Mouse (Mus musculus) liver, embryonic 12.5 days (tissue): ENCODE data around the gene Hlcs. TPM values are rescaled to one million over a fixed set of nuclear protein-coding genes. Genes with fewer than 3 reads are reported as not detected.

ENCODE experiments used
- ATAC-seq: fragments of 200-750 bp; cut with Nextera tagmentation; 2 replicates; pipeline ENCODE4 v1.8.0; 2017; ENCODE audit warnings: moderate number of reproducible peaks, mild to moderate bottlenecking, moderate library complexity
- H3K27ac ChIP-seq: fragments of 300-500 bp; sonication (generic); 2 replicates; pipeline ENCODE4 v1.5.1; 2016; ENCODE audit warnings: mild to moderate bottlenecking
- H3K27me3 ChIP-seq: fragments of 300-500 bp; sonication (generic); replicated peaks from 2 replicates; pipeline ENCODE4 v1.6.1; 2016; ENCODE audit warnings: mild to moderate bottlenecking, moderate library complexity
- H3K36me3 ChIP-seq: fragments of 300-500 bp; sonication (generic); 2 replicates; pipeline ENCODE4 v1.6.1; 2016; ENCODE audit warnings: mild to moderate bottlenecking, moderate library complexity
- H3K4me1 ChIP-seq: fragments of 300-500 bp; sonication (generic); 2 replicates; pipeline ENCODE4 v1.6.1; 2016
- H3K4me2 ChIP-seq: fragments of 300-500 bp; sonication (generic); 2 replicates; pipeline ENCODE4 v1.6.1; 2016; ENCODE audit warnings: mild to moderate bottlenecking, moderate library complexity
- H3K4me3 ChIP-seq: fragments of 300-500 bp; sonication (generic); 2 replicates; pipeline ENCODE4 v1.5.1; 2016; ENCODE audit warnings: mild to moderate bottlenecking, moderate library complexity
- H3K9ac ChIP-seq: fragments of 300-500 bp; sonication (generic); 2 replicates; pipeline ENCODE4 v1.6.1; 2016; ENCODE audit warnings: mild to moderate bottlenecking, moderate library complexity
- H3K9me3 ChIP-seq: fragments of 300-500 bp; sonication (generic); replicated peaks from 2 replicates; pipeline ENCODE4 v1.6.1; 2016; ENCODE audit warnings: mild to moderate bottlenecking, moderate library complexity
- WGBS: fragments of 180-500 bp; shearing (Covaris S2); methylation state at CpG from one replicate; pipeline ENCODE4 v1.1.7; 2016; ENCODE audit not compliant: insufficient replicate concordance; 5-methylcytosine and 5-hydroxymethylcytosine counted together
- polyA plus RNA-seq: library from polyadenylated mRNA; unstranded; fragments of >200 nt; fragmentation: Nextera tagmentation; extraction: Ambion mirVana; gene quantifications from 2 replicates; pipeline ENCODE4 v1.2.1, GENCODE M21; 2016

Gene Hlcs
- polyA plus RNA-seq, 1 experiment from 2014 or later: 4.9 TPM

GRCm38 (mm10) chr16:94157819-94158218, 155.6 kb downstream of the Hlcs start:
- WGBS: 67% methylated on average over 8 of the region's 8 CpGs
- Histone ChIP-seq H3K9me3 (no peaks in the 10 kb centered on the region), H3K27me3 (peaks cover 10% of the 10 kb centered on the region; the same call in 1 of the 2 replicates), H3K9ac (no peak overlapping the region), H3K4me1 (peaks cover 18% of the 10 kb centered on the region), H3K4me3 (no peak overlapping the region), H3K27ac (no peak overlapping the region), H3K4me2 (no peak overlapping the region), H3K36me3 (no peaks in the 10 kb centered on the region)
- no peak for ATAC-seq

GRCm38 (mm10) chr16:94155041-94155653, 158.2 kb downstream of the Hlcs start:
- peaks cover 10% of the 10 kb centered on the region; the same call in 1 of the 2 replicates for H3K27me3 ChIP-seq
- no peaks in the 10 kb centered on the region for H3K9me3 ChIP-seq
- peaks cover 39% of the 10 kb centered on the region for H3K4me1 ChIP-seq
- H3K4me3 ChIP-seq: no peak overlapping the region
- H3K27ac ChIP-seq: no peak overlapping the region
- no peak overlapping the region for H3K4me2 ChIP-seq
- no peak for ATAC-seq
- no peaks in the 10 kb centered on the region for H3K36me3 ChIP-seq
- WGBS: 44% methylated on average over 14 of the region's 14 CpGs
- no peak overlapping the region; the same call in 1 of the 2 replicates for H3K9ac ChIP-seq

GRCm38 (mm10) chr16:94150125-94151103, 163.0 kb downstream of the Hlcs start:
- WGBS: 37% methylated on average over 15 of the region's 15 CpGs
- peak overlapping the region; percentile 56 for H3K4me2 ChIP-seq

GRCm38 (mm10) chr16:94148139-94148538, 165.2 kb downstream of the Hlcs start:
- peaks cover 24% of the 10 kb centered on the region for H3K27me3 ChIP-seq
- peaks cover 41% of the 10 kb centered on the region for H3K4me1 ChIP-seq
- no peak overlapping the region for H3K4me3 ChIP-seq
- no peaks in the 10 kb centered on the region for H3K9me3 ChIP-seq
- no peak for ATAC-seq
- no peak overlapping the region for H3K9ac ChIP-seq
- 49% methylated on average over 11 of the region's 11 CpGs for WGBS
- H3K27ac ChIP-seq: no peak overlapping the region
- H3K4me2 ChIP-seq: no peak overlapping the region
- H3K36me3 ChIP-seq: no peaks in the 10 kb centered on the region

More at GRCm38 (mm10) chr16:94150125-94151103, 163.0 kb downstream of the Hlcs start:
- Histone ChIP-seq H3K27ac (peak overlapping the region; percentile 86), H3K36me3 (no peaks in the 10 kb centered on the region), H3K9ac (peak overlapping the region; percentile 52), H3K27me3 (peaks cover 14% of the 10 kb centered on the region), H3K4me1 (peaks cover 53% of the 10 kb centered on the region), H3K4me3 (no peak overlapping the region), H3K9me3 (no peaks in the 10 kb centered on the region)
- peak; percentile 99 for ATAC-seq

GRCm38 (mm10) chr16:94143325-94143724, 170.0 kb downstream of the Hlcs start:
- 44% methylated on average over 10 of the region's 10 CpGs for WGBS
- no peak overlapping the region for H3K4me3 ChIP-seq
- no peaks in the 10 kb centered on the region for H3K9me3 ChIP-seq
- no peaks in the 10 kb centered on the region for H3K36me3 ChIP-seq
- H3K4me2 ChIP-seq: no peak overlapping the region
- peaks cover 12% of the 10 kb centered on the region for H3K4me1 ChIP-seq
- H3K27me3 ChIP-seq: peaks cover 31% of the 10 kb centered on the region
- no peak overlapping the region for H3K27ac ChIP-seq
- ATAC-seq: no peak
- no peak overlapping the region for H3K9ac ChIP-seq

- WGBS: 63% methylated on average over 10 of the region's 10 CpGs
- Histone ChIP-seq H3K4me1 (0 out of 2 replicates have a peak, but pooled peaks cover 7% of the 10 kb centered on the region), H3K4me3 (no peak overlapping the region), H3K36me3 (no peaks in the 10 kb centered on the region), H3K27ac (no peak overlapping the region), H3K4me2 (no peak overlapping the region), H3K27me3 (peaks cover 31% of the 10 kb centered on the region), H3K9me3 (no peaks in the 10 kb centered on the region), H3K9ac (no peak overlapping the region)
- no peak for ATAC-seq
These were observed 172.6 kb downstream of the Hlcs start for GRCm38 (mm10) chr16:94140746-94141145.

GRCm38 (mm10) chr16:94134218-94134617, 179.2 kb downstream of the Hlcs start:
- H3K4me3 ChIP-seq: no peak overlapping the region
- no peaks in the 10 kb centered on the region for H3K9me3 ChIP-seq
- H3K27me3 ChIP-seq: no peaks in the 10 kb centered on the region; the same call in 1 of the 2 replicates
- 75% methylated on average over 10 of the region's 10 CpGs for WGBS
- H3K4me1 ChIP-seq: no peaks in the 10 kb centered on the region
- H3K9ac ChIP-seq: no peak overlapping the region
- no peak for ATAC-seq
- H3K36me3 ChIP-seq: no peaks in the 10 kb centered on the region
- no peak overlapping the region for H3K27ac ChIP-seq
- no peak overlapping the region for H3K4me2 ChIP-seq

GRCm38 (mm10) chr16:94128236-94128835, 185.0 kb downstream of the Hlcs start:
- no peak for ATAC-seq
- no peak overlapping the region for H3K27ac ChIP-seq

GRCm38 (mm10) chr16:94126200-94126599, 187.2 kb downstream of the Hlcs start:
- no peak for ATAC-seq
- no peaks in the 10 kb centered on the region for H3K9me3 ChIP-seq
- H3K4me3 ChIP-seq: no peak overlapping the region
- no peak overlapping the region for H3K9ac ChIP-seq
- peaks cover 73% of the 10 kb centered on the region for H3K27me3 ChIP-seq
- H3K36me3 ChIP-seq: no peaks in the 10 kb centered on the region
- WGBS: 37% methylated on average over 9 of the region's 9 CpGs
- 0 out of 2 replicates have a peak, but pooled peaks cover 7% of the 10 kb centered on the region for H3K4me1 ChIP-seq
- no peak overlapping the region for H3K27ac ChIP-seq
- H3K4me2 ChIP-seq: no peak overlapping the region

More at GRCm38 (mm10) chr16:94128236-94128835, 185.0 kb downstream of the Hlcs start:
- Histone ChIP-seq H3K9me3 (no peaks in the 10 kb centered on the region), H3K4me2 (no peak overlapping the region), H3K9ac (no peak overlapping the region), H3K4me3 (no peak overlapping the region), H3K36me3 (no peaks in the 10 kb centered on the region), H3K27me3 (peaks cover 52% of the 10 kb centered on the region), H3K4me1 (0 out of 2 replicates have a peak, but pooled peaks cover 7% of the 10 kb centered on the region)
- WGBS: 68% methylated on average over 2 of the region's 2 CpGs

GRCm38 (mm10) chr16:94125172-94125981, 188.0 kb downstream of the Hlcs start:
- peak overlapping the region; percentile 44 for H3K4me3 ChIP-seq
- no peak for ATAC-seq
- 3% methylated on average over 78 of the region's 83 CpGs for WGBS
- 0 out of 2 replicates have a peak, but pooled peaks cover 7% of the 10 kb centered on the region for H3K4me1 ChIP-seq
- H3K9ac ChIP-seq: no peak overlapping the region
- H3K27me3 ChIP-seq: peaks cover 79% of the 10 kb centered on the region
- peak overlapping the region; percentile 57 for H3K4me2 ChIP-seq
- no peaks in the 10 kb centered on the region for H3K9me3 ChIP-seq
- no peaks in the 10 kb centered on the region for H3K36me3 ChIP-seq
- no peak overlapping the region for H3K27ac ChIP-seq

GRCm38 (mm10) chr16:94123247-94123646, 190.1 kb downstream of the Hlcs start:
- no peak for ATAC-seq
- Histone ChIP-seq H3K27me3 (peaks cover 93% of the 10 kb centered on the region), H3K4me2 (no peak overlapping the region), H3K4me1 (0 out of 2 replicates have a peak, but pooled peaks cover 7% of the 10 kb centered on the region), H3K4me3 (no peak overlapping the region), H3K27ac (no peak overlapping the region), H3K36me3 (no peaks in the 10 kb centered on the region), H3K9me3 (no peaks in the 10 kb centered on the region), H3K9ac (no peak overlapping the region)
- WGBS: 63% methylated on average over 11 of the region's 11 CpGs
